Mouse (Mus musculus) liver, embryonic 14.5 days (tissue): ENCODE measurements around the gene Ctse. TPM values are rescaled to one million over a fixed set of nuclear protein-coding genes. Genes with fewer than 3 reads are reported as not detected.

Experiments used
- ATAC-seq: fragments of 200-750 bp; cut with Nextera tagmentation; 2 replicates; pipeline ENCODE4 v1.8.0; 2017; ENCODE audit warnings: moderate number of reproducible peaks, mild to moderate bottlenecking, moderate library complexity; ENCODE audit not compliant: insufficient read depth
- DNase-seq, 3 experiments: peaks; one replicate each; pipeline ENCODE4 v3.0.0-alpha.2; 2012 to 2013; ENCODE audit warnings: low read depth in 3 of 3, low spot score in 3 of 3
- H3K27ac ChIP-seq: fragments of 300-500 bp; sonication (generic); 2 replicates; pipeline ENCODE4 v1.5.1; 2014; ENCODE audit warnings: moderate library complexity, mild to moderate bottlenecking, control low read depth, inconsistent platforms
- H3K27me3 ChIP-seq: fragments of 300-500 bp; sonication (generic); 2 replicates; pipeline ENCODE4 v1.6.1; 2014; ENCODE audit warnings: mild to moderate bottlenecking, low read length, moderate library complexity; ENCODE audit not compliant: control insufficient read depth, insufficient read depth
- H3K36me3 ChIP-seq: fragments of 300-500 bp; sonication (generic); replicated peaks from 2 replicates; pipeline ENCODE4 v1.6.1; 2014; ENCODE audit warnings: low read depth; ENCODE audit not compliant: control insufficient read depth, insufficient read depth
- H3K4me1 ChIP-seq, 2 experiments: fragments of 200-500 bp in 1 of 2; fragments of 300-500 bp in 1 of 2; sonication (generic) in 1 of 2; replicated peaks; 2 replicates each; pipeline ENCODE4 v1.6.1; 2012 to 2014; ENCODE audit warnings: antibody characterized with exemption in 1 of 2, inconsistent platforms in 1 of 2, low read length in 1 of 2; ENCODE audit not compliant: control insufficient read depth in 2 of 2, insufficient read depth in 2 of 2
- H3K4me2 ChIP-seq: fragments of 300-500 bp; sonication (generic); 2 replicates; pipeline ENCODE4 v1.6.1; 2014; ENCODE audit warnings: low read depth, mild to moderate bottlenecking, control low read depth, moderate library complexity
- H3K4me3 ChIP-seq, 2 experiments: fragments of 200-500 bp in 1 of 2; fragments of 300-500 bp in 1 of 2; sonication (generic) in 1 of 2; 2 replicates each; pipeline ENCODE4 v1.5.1; 2012 to 2014; ENCODE audit warnings: low read depth in 2 of 2, low read length in 2 of 2, mild to moderate bottlenecking in 2 of 2, control low read depth in 1 of 2, inconsistent platforms in 1 of 2, moderate library complexity in 1 of 2; ENCODE audit not compliant: insufficient read depth in 1 of 2
- H3K9ac ChIP-seq: fragments of 300-500 bp; sonication (generic); replicated peaks from 2 replicates; pipeline ENCODE4 v1.6.1; 2014; ENCODE audit warnings: mild to moderate bottlenecking, control low read depth, moderate library complexity
- H3K9me3 ChIP-seq: fragments of 300-500 bp; sonication (generic); 2 replicates; pipeline ENCODE4 v1.6.1; 2016; ENCODE audit warnings: low read length, mixed read lengths; ENCODE audit not compliant: control insufficient read depth
- CTCF ChIP-seq: IDR thresholded peaks from 2 replicates; pipeline ENCODE4 v1.5.1; 2016; ENCODE audit warnings: antibody characterized with exemption, low read depth, control low read depth
- EP300 ChIP-seq: IDR thresholded peaks from 2 replicates; pipeline ENCODE4 v1.6.1; 2016; ENCODE audit warnings: antibody characterized with exemption, low read depth
- WGBS: fragments of 180-500 bp; shearing (Covaris S2); extraction: QIAGEN DNeasy Blood & Tissue Kit; methylation state at CpG from one replicate; pipeline ENCODE4 v1.1.7; 2014; ENCODE audit not compliant: insufficient replicate concordance; 5-methylcytosine and 5-hydroxymethylcytosine counted together
- polyA plus RNA-seq, 2 experiments: library from polyadenylated mRNA; depleted of rRNA in 1 of 2; stranded (reverse) in 1 of 2; unstranded in 1 of 2; fragments of >200 nt; fragmentation: Nextera tagmentation in 1 of 2; extraction: Ambion mirVana in 1 of 2; gene quantifications; 2 replicates each; pipeline versions ENCODE4 v1.2.1 to v1.2.3; 2012 to 2014

Ctse gene
- polyA plus RNA-seq, 2 experiments: 8.9 to 19.5 TPM

- no peak for DNase-seq
- Histone ChIP-seq H3K27ac (no peak overlapping the region), H3K4me3 (no peak overlapping the region), H3K4me2 (no peak overlapping the region), H3K36me3 (no peaks in the 10 kb centered on the region), H3K9ac (no peak overlapping the region), H3K27me3 (no peaks in the 10 kb centered on the region), H3K4me1 (no peaks in the 10 kb centered on the region), H3K9me3 (no peaks in the 10 kb centered on the region)
- WGBS: 58% methylated on average over 16 of the region's 16 CpGs
- no peak for ATAC-seq
- TF ChIP-seq EP300 (no peak), CTCF (no peak)
Observed at GRCm38 (mm10) chr1:131718952-131719694, 81.0 kb downstream of the Ctse start.

- no peaks in the 10 kb centered on the region for H3K4me1 ChIP-seq
- no peaks in the 10 kb centered on the region for H3K27me3 ChIP-seq
- ATAC-seq (no peak), DNase-seq (no peak)
- H3K4me2 ChIP-seq: no peak overlapping the region
- no peak overlapping the region for H3K27ac ChIP-seq
- H3K4me3 ChIP-seq: no peak overlapping the region
- 60% methylated on average over 3 of the region's 3 CpGs for WGBS
- H3K9me3 ChIP-seq: no peaks in the 10 kb centered on the region
- H3K9ac ChIP-seq: no peak overlapping the region
- TF ChIP-seq CTCF: no peak
- TF ChIP-seq EP300: no peak
- no peaks in the 10 kb centered on the region for H3K36me3 ChIP-seq
Observed at GRCm38 (mm10) chr1:131721989-131722388, 83.9 kb downstream of the Ctse start.

GRCm38 (mm10) chr1:131723549-131723948 is 85.4 kb downstream of the Ctse start:
- no peaks in the 10 kb centered on the region for H3K9me3 ChIP-seq
- 52% methylated on average over 4 of the region's 4 CpGs for WGBS
- H3K27ac ChIP-seq: no peak overlapping the region
- no peaks in the 10 kb centered on the region for H3K27me3 ChIP-seq
- ATAC-seq: no peak
- no peak overlapping the region for H3K4me2 ChIP-seq
- H3K4me1 ChIP-seq: no peaks in the 10 kb centered on the region
- H3K36me3 ChIP-seq: no peaks in the 10 kb centered on the region
- no peak overlapping the region for H3K9ac ChIP-seq
- TF ChIP-seq EP300: no peak
- TF ChIP-seq CTCF: no peak
- no peak overlapping the region for H3K4me3 ChIP-seq
- no peak for DNase-seq

Other genes starting within 250 kb of the Ctse start
- gene Srgap2, start 111.0 kb upstream of the Ctse start, polyA plus RNA-seq (2012; rRNA removed): 4.4 and 4.9 TPM in 2 replicates
- gene Srgap2, start 111.0 kb upstream of the Ctse start, polyA plus RNA-seq (2014; fragmentation: Nextera tagmentation; extraction: Ambion mirVana): 3.9 and 4.9 TPM in 2 replicates
- gene Fam72a, start 110.4 kb upstream of the Ctse start, polyA plus RNA-seq (2012; rRNA removed): 1.1 and 1.3 TPM in 2 replicates
- 1.3 and 1.7 TPM in 2 replicates for gene Fam72a, start 110.4 kb upstream of the Ctse start, polyA plus RNA-seq (2014; fragmentation: Nextera tagmentation; extraction: Ambion mirVana)
- gene Avpr1b, start 39.1 kb upstream of the Ctse start, polyA plus RNA-seq (2012; rRNA removed): not detected in 2 replicates
- not detected in 2 replicates for gene Avpr1b, start 39.1 kb upstream of the Ctse start, polyA plus RNA-seq (2014; fragmentation: Nextera tagmentation; extraction: Ambion mirVana)
- 0.32 and 0.42 TPM in 2 replicates for gene Rab7b, start 50.4 kb downstream of the Ctse start, polyA plus RNA-seq (2012; rRNA removed)
- 0.77 and 0.91 TPM in 2 replicates for gene Rab7b, start 50.4 kb downstream of the Ctse start, polyA plus RNA-seq (2014; fragmentation: Nextera tagmentation; extraction: Ambion mirVana)
- gene Slc26a9, start 105.7 kb downstream of the Ctse start, polyA plus RNA-seq (2012; rRNA removed): not detected in 2 replicates
- 0.06 TPM in 1 of 2 replicates, not detected in the other for gene Slc26a9, start 105.7 kb downstream of the Ctse start, polyA plus RNA-seq (2014; fragmentation: Nextera tagmentation; extraction: Ambion mirVana)
- 1.7 and 2.0 TPM in 2 replicates for gene Pm20d1, start 159.1 kb downstream of the Ctse start, polyA plus RNA-seq (2012; rRNA removed)
- 3.4 and 5.6 TPM in 2 replicates for gene Pm20d1, start 159.1 kb downstream of the Ctse start, polyA plus RNA-seq (2014; fragmentation: Nextera tagmentation; extraction: Ambion mirVana)
- gene Slc41a1, start 189.2 kb downstream of the Ctse start, polyA plus RNA-seq (2012; rRNA removed): 1.3 TPM in 2 replicates
- 0.83 and 0.87 TPM in 2 replicates for gene Slc41a1, start 189.2 kb downstream of the Ctse start, polyA plus RNA-seq (2014; fragmentation: Nextera tagmentation; extraction: Ambion mirVana)
- 7.3 and 8.3 TPM in 2 replicates for gene Rab29, start 228.9 kb downstream of the Ctse start, polyA plus RNA-seq (2012; rRNA removed)
- 10.7 and 11.7 TPM in 2 replicates for gene Rab29, start 228.9 kb downstream of the Ctse start, polyA plus RNA-seq (2014; fragmentation: Nextera tagmentation; extraction: Ambion mirVana)